Mouse (Mus musculus) midbrain, embryonic 12.5 days (tissue): ENCODE results near the gene Saa2. TPM values are rescaled to one million over a fixed set of nuclear protein-coding genes. Genes with fewer than 3 reads are reported as not detected.

ENCODE experiments used
- ATAC-seq: fragments of 200-750 bp; cut with Nextera tagmentation; 2 replicates; pipeline ENCODE4 v1.8.0; 2017; ENCODE audit warnings: low read depth, moderate TSS enrichment, moderate library complexity; ENCODE audit not compliant: low FRiP score
- H3K27ac ChIP-seq: fragments of 300-500 bp; sonication (generic); replicated peaks from 2 replicates; pipeline ENCODE4 v1.5.1; 2016; ENCODE audit warnings: mild to moderate bottlenecking
- H3K27me3 ChIP-seq: fragments of 300-500 bp; sonication (generic); 2 replicates; pipeline ENCODE4 v1.6.1; 2016; ENCODE audit warnings: mild to moderate bottlenecking
- H3K36me3 ChIP-seq: fragments of 300-500 bp; sonication (generic); 2 replicates; pipeline ENCODE4 v1.6.1; 2016
- H3K4me1 ChIP-seq: fragments of 300-500 bp; sonication (generic); 2 replicates; pipeline ENCODE4 v1.6.1; 2016
- H3K4me2 ChIP-seq: fragments of 300-500 bp; sonication (generic); replicated peaks from 2 replicates; pipeline ENCODE4 v1.6.1; 2016; ENCODE audit warnings: mild to moderate bottlenecking, moderate library complexity
- H3K4me3 ChIP-seq: fragments of 300-500 bp; sonication (generic); 2 replicates; pipeline ENCODE4 v1.5.1; 2016; ENCODE audit warnings: mild to moderate bottlenecking
- H3K9ac ChIP-seq: fragments of 300-500 bp; sonication (generic); replicated peaks from 2 replicates; pipeline ENCODE4 v1.6.1; 2016; ENCODE audit warnings: mild to moderate bottlenecking, moderate library complexity
- H3K9me3 ChIP-seq: fragments of 300-500 bp; sonication (generic); 2 replicates; pipeline ENCODE4 v1.6.1; 2016; ENCODE audit warnings: mild to moderate bottlenecking
- WGBS: fragments of 180-500 bp; shearing (Covaris S2); methylation state at CpG from one replicate; pipeline ENCODE4 v1.1.7; 2016; 5-methylcytosine and 5-hydroxymethylcytosine counted together
- polyA plus RNA-seq: library from polyadenylated mRNA; unstranded; fragments of >200 nt; fragmentation: Nextera tagmentation; extraction: Ambion mirVana; gene quantifications from 2 replicates; pipeline ENCODE4 v1.2.1, GENCODE M21; 2016

Gene Saa2
- not detected in 2 replicates for polyA plus RNA-seq

DNA sequence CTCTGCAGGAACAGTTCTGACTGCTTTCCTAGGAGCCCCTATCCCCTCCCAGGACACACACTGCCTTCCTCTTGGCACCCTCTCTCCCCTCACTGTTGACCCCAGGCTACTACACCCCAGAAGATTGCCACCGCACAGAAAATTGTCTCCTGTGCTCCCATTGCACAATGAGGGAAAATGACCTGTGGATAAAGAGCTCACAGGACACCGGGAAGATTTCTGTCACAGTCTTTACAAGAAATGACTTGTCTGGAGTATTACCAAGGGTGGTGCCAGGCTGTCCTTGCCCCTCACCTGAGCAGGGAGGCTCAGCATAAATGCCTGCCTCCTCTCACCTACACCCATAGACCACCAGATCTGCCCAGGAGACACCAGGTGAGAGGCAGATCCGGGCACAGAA is at the start of gene Saa2:
Saa2 (plus strand) TSS at position 301 of the 400 bp plus-strand sequence.
- no peak within 1 kb of the TSS for H3K4me2 ChIP-seq
- H3K36me3 ChIP-seq = no peaks in the 10 kb centered on the region
- H3K4me1 ChIP-seq = peaks cover 4% of the 10 kb centered on the region; the same call in 1 of the 2 replicates
- no peak within 1 kb of the TSS for H3K27ac ChIP-seq
- no peak for ATAC-seq
- H3K27me3 ChIP-seq = no peaks in the 10 kb centered on the region
- no peaks in the 10 kb centered on the region for H3K9me3 ChIP-seq
- WGBS = 80% methylated on average over 3 of the region's 3 CpGs
- H3K4me3 ChIP-seq = no peak within 1 kb of the TSS
- no peak within 1 kb of the TSS for H3K9ac ChIP-seq

DNA sequence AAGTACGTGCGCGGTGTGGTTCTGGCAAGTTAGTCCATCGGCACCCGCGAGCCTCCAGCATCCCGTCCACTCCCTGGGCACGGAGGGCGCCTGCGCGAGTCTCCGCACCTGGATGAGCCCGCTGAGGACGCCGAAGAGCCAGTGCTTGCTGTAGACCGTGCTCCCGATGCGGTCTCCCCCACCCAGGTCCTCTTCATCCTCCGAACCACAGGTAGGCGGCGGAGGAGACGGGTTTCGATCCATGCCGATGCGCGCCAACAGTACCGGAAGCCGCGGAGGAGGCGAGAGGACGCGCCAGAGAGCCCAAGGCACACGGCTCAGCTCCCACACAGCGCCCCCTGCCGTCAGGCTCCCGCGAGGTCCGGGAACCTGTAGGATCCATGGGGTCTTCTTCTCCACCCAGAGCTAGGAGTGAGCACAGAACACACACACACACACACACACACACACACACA is 41.2 kb upstream of the Saa2 start, which contains the start of gene Saal1:
Saal1 (minus strand) TSS at position 291 of the 455 bp plus-strand sequence.
- H3K27me3 ChIP-seq = no peaks in the 10 kb centered on the region
- H3K4me2 ChIP-seq = peak within 1 kb of the TSS; percentile 51
- H3K36me3 ChIP-seq = peaks cover 28% of the 10 kb centered on the region
- peak within 1 kb of the TSS; percentile 76 for H3K27ac ChIP-seq
- peak; percentile 98 for ATAC-seq
- H3K4me3 ChIP-seq = peak within 1 kb of the TSS; percentile 91
- no peaks in the 10 kb centered on the region for H3K9me3 ChIP-seq
- H3K9ac ChIP-seq = peak within 1 kb of the TSS; percentile 90
- WGBS = under 1% methylated on average over 35 of the region's 38 CpGs
- peaks cover 9% of the 10 kb centered on the region; the same call in 1 of the 2 replicates for H3K4me1 ChIP-seq

DNA sequence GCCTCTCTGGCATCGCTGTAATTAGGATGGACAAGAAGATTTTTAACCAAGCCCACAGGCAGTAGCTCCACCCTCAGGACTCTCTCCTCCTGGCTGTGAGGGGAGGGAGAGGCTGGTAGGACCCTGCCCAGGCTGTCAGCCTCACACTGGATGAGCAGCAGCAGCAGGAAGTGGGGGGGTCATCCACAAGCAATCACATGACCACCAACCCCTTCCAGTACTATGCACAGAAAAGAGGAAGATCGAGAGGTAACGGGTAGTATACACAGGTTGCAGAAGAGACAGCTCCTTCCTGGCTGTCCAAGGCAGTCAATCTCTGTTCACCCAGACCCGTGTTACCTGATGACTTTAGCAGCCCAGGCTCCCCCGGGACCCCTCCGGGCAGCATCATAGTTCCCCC is 39.3 kb upstream of the Saa2 start:
- Histone ChIP-seq H3K4me2 (no peak overlapping the region), H3K9me3 (no peaks in the 10 kb centered on the region), H3K27ac (no peak overlapping the region), H3K27me3 (no peaks in the 10 kb centered on the region), H3K9ac (no peak overlapping the region), H3K4me1 (peaks cover 9% of the 10 kb centered on the region; the same call in 1 of the 2 replicates), H3K4me3 (no peak overlapping the region), H3K36me3 (peaks cover 11% of the 10 kb centered on the region)
- no peak for ATAC-seq
- 85% methylated on average over 6 of the region's 6 CpGs for WGBS

DNA sequence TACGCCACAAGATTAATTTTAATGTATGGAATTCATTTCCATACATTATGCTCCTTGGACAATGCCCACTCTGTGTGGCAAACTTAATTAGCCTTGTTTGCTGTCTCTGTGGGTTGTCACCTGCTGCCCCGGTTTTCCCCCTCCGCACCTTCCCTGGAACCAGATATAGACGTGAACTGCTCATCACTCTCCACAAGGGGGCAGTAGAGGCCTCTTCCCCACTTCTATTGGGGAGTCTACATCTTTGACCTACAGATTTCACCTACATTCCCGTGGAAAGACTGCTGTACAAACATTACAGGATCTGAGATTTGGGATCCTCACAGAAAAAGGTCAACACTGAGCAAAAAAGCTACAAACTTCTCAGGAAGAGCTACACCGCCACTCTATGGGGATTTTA is 37.1 kb upstream of the Saa2 start:
- no peaks in the 10 kb centered on the region for H3K36me3 ChIP-seq
- H3K9ac ChIP-seq = no peak overlapping the region
- ATAC-seq = no peak
- no peak overlapping the region for H3K27ac ChIP-seq
- 32% methylated on average over 6 of the region's 6 CpGs for WGBS
- H3K9me3 ChIP-seq = no peaks in the 10 kb centered on the region
- no peak overlapping the region for H3K4me2 ChIP-seq
- H3K4me1 ChIP-seq = peaks cover 3% of the 10 kb centered on the region; the same call in 1 of the 2 replicates
- 0 out of 2 replicates have a peak, but pooled peaks cover 3% of the 10 kb centered on the region for H3K27me3 ChIP-seq
- no peak overlapping the region for H3K4me3 ChIP-seq

DNA sequence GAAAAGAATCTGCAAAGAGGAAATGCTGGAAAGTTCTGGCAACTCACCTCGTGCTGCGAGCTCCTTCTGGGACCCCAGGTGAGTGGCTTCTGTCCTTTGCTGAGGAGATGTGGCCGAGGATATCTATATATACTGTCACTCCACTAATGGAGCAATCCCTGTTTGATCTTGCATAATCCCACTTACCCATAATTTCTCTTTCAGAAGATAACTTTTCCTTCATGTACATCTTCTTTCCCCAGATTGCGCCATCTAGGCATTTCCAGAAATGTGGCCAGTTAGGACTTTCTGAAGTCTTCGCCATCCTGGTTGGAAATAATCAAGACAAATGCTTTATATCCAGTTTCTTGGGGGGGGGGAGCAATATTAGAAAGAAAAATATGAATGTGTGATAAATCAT is 36.0 kb upstream of the Saa2 start, which contains the start of gene Saa3:
Saa3 (minus strand) TSS at position 101 of the 400 bp plus-strand sequence.
- no peak within 1 kb of the TSS for H3K4me3 ChIP-seq
- WGBS = 87% methylated on average over 5 of the region's 5 CpGs
- no peak for ATAC-seq

DNA sequence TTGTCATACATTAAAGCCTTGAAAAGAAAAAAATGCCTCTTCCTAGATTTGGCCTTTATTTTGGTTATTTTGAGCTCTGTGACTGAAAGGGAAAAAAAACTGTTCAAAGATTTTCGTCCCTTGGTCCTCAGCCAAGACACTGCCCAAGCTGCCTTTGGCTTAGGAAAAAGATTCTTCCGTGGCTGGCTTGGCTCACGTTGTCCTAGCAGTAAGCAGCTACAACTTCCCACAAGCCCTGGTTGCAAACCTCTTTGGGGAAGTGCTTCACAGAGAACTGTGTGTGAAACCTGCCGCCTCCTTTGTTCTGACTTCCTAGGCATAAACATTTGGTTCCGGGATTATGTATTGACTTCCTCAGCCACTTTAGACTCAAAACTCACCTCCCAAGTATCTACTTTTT is 34.7 kb upstream of the Saa2 start:
- Histone ChIP-seq H3K4me3 (no peak overlapping the region), H3K27me3 (0 out of 2 replicates have a peak, but pooled peaks cover 5% of the 10 kb centered on the region), H3K9me3 (no peaks in the 10 kb centered on the region), H3K4me1 (no peaks in the 10 kb centered on the region), H3K27ac (no peak overlapping the region), H3K9ac (no peak overlapping the region), H3K4me2 (no peak overlapping the region), H3K36me3 (no peaks in the 10 kb centered on the region)
- 63% methylated on average over 5 of the region's 5 CpGs for WGBS
- ATAC-seq = no peak

More for the DNA sequence above, 36.0 kb upstream of the Saa2 start, which contains the start of gene Saa3:
- Histone ChIP-seq H3K4me2 (no peak within 1 kb of the TSS), H3K9ac (no peak within 1 kb of the TSS), H3K27me3 (0 out of 2 replicates have a peak, but pooled peaks cover 5% of the 10 kb centered on the region), H3K36me3 (no peaks in the 10 kb centered on the region), H3K9me3 (no peaks in the 10 kb centered on the region), H3K4me1 (no peaks in the 10 kb centered on the region), H3K27ac (no peak within 1 kb of the TSS)

DNA sequence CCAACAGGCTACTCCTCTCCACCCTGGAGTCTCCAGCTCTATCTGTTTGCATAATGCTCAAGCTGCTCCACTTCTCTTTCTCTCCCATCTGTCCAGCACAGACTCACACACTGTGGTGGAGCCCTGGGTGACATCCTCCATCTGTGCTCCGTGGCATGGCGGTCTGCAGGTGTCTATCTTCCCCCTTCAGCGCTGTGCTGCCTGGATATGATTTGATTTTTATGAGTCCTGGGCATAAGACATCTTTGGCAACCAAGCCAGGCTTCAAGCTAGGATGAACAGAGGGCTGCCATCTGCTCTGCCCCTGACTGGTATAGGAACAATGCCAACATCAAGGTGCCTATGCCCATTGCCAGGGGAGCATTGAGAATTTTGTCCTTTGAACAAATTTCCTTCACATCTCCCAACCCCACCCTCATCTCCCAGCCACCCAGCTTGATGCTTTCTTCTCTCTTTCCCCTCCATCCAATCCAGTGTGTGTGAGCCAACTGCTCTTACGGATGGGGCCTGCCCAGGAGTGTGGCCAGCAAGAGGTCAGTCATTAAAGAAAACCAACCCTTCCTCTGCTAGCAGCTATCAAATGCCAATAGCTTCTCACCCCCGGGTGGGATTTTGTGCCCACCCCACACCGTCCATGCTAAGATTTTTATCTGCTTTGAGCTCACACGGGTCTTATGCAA is 32.9 kb upstream of the Saa2 start:
- Histone ChIP-seq H3K36me3 (no peaks in the 10 kb centered on the region), H3K9ac (no peak overlapping the region), H3K4me1 (no peaks in the 10 kb centered on the region), H3K4me3 (no peak overlapping the region), H3K9me3 (no peaks in the 10 kb centered on the region), H3K27me3 (peaks cover 9% of the 10 kb centered on the region; the same call in 1 of the 2 replicates), H3K27ac (no peak overlapping the region), H3K4me2 (no peak overlapping the region)
- WGBS = 77% methylated on average over 7 of the region's 7 CpGs
- no peak for ATAC-seq

DNA sequence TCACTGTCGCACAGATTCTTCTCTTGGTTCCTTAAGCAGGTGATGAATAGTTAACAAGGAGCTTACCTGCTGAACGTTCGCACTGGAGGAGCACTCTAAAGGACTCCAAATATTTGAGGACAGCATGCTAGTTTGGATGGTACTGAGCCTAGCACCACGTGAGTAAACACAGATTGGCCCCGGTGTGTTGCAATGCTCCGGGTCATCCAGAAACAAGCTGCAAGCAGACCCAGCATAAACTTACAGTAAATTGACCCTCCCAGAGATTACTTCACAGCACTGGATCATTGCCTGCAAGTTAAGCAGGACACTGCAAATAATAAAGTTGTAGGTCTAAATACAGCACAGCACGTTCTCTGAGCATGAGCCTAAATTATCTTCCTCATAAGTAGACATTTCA is 32.1 kb upstream of the Saa2 start:
- no peak overlapping the region for H3K27ac ChIP-seq
- no peak for ATAC-seq
- no peak overlapping the region for H3K4me3 ChIP-seq
- H3K36me3 ChIP-seq = no peaks in the 10 kb centered on the region
- peaks cover 9% of the 10 kb centered on the region; the same call in 1 of the 2 replicates for H3K27me3 ChIP-seq
- no peaks in the 10 kb centered on the region for H3K4me1 ChIP-seq
- H3K4me2 ChIP-seq = no peak overlapping the region
- H3K9me3 ChIP-seq = no peaks in the 10 kb centered on the region
- WGBS = 83% methylated on average over 7 of the region's 7 CpGs
- H3K9ac ChIP-seq = no peak overlapping the region

DNA sequence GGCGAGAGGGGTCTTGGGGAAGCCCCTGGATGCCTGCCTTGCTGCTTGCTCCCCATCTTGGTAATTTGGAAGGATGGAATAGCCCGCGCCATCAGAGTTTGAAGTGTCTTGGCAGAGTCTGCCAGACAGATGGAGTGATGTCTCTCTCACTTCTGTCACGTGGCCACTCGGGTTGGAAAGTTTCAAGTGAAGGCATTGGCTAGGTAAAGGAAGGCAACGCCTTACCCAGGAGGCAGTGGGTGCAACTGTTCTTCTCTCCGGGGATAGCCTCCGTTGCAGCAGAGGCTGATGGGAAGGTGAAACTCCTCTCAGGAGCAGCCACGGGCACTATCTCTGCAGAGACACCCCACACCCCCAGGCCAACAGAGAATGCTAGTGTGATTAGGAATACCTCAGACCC is 31.1 kb upstream of the Saa2 start:
- Histone ChIP-seq H3K27ac (no peak overlapping the region), H3K4me3 (no peak overlapping the region), H3K36me3 (no peaks in the 10 kb centered on the region), H3K27me3 (peaks cover 9% of the 10 kb centered on the region; the same call in 1 of the 2 replicates), H3K9me3 (no peaks in the 10 kb centered on the region), H3K9ac (no peak overlapping the region), H3K4me1 (no peaks in the 10 kb centered on the region), H3K4me2 (no peak overlapping the region)
- no peak for ATAC-seq
- WGBS = 74% methylated on average over 9 of the region's 9 CpGs

DNA sequence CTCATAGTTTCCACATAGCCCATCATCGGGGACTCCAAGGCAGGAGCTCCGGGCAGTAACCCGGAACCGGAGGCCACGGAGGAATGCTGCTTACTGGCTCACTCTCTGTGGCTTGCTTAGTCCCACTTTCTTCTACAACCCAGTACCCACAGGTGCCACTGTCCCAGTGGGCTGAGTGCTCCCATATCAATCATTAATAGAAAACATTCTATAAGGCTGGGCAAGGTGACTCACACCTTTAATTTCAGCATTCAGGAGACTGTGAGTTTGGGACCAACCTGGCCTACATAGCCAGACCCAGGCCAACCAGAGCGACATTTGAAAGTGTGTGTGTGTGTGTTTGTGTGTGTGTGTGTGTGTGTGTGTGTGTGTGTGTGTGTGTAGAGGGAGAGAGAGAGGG is 28.2 kb upstream of the Saa2 start:
- Histone ChIP-seq H3K9me3 (no peaks in the 10 kb centered on the region), H3K36me3 (no peaks in the 10 kb centered on the region), H3K4me3 (no peak overlapping the region), H3K9ac (no peak overlapping the region), H3K27me3 (peaks cover 9% of the 10 kb centered on the region; the same call in 1 of the 2 replicates), H3K4me1 (no peaks in the 10 kb centered on the region), H3K27ac (no peak overlapping the region), H3K4me2 (no peak overlapping the region)
- 96% methylated on average over 6 of the region's 6 CpGs for WGBS
- ATAC-seq = no peak

DNA sequence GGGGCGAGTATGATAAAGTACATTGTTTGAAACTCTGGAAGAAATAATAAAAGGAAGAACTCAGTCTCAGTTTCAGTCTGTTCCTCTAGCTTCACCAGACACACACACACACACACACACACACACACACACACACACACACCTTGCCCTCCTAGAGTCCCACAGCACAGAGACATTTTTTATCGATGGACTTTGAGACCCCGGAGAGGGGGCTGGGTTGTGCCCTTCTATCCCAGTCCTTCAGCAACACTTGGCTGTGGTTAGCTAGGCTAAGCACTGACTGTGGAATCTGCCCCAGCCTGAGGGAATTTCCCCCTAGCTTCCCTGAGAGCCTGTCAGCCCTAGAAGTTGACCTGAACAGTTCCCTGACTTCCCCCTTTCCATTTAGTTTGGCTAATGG is 27.7 kb upstream of the Saa2 start:
- H3K9me3 ChIP-seq = no peaks in the 10 kb centered on the region
- ATAC-seq = no peak
- H3K36me3 ChIP-seq = no peaks in the 10 kb centered on the region
- peaks cover 9% of the 10 kb centered on the region; the same call in 1 of the 2 replicates for H3K27me3 ChIP-seq
- 96% methylated on average over 3 of the region's 3 CpGs for WGBS
- H3K4me1 ChIP-seq = no peaks in the 10 kb centered on the region
- H3K9ac ChIP-seq = no peak overlapping the region
- no peak overlapping the region for H3K4me3 ChIP-seq
- no peak overlapping the region for H3K27ac ChIP-seq
- no peak overlapping the region for H3K4me2 ChIP-seq

DNA sequence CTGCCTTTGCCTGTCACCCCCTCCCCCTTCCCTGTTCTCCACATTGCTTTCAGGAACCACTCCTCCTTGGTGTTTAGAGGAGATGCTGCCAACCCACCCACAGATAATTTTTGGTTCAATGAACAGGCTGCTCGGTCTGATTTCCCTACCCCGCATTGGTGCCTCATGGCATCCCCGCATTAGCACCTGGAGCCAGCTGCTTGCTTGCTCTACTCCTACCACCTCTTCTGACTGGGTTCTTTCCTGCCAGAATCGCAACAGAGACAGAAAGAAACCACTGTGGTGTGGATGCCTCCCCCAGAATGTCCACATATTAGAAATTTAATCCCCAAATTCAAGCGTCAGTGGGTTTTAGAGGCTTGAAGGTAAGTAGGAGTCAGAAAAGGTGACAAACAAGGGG is 27.2 kb upstream of the Saa2 start:
- WGBS = 80% methylated on average over 5 of the region's 5 CpGs
- Histone ChIP-seq H3K27me3 (peaks cover 7% of the 10 kb centered on the region; the same call in 1 of the 2 replicates), H3K9me3 (no peaks in the 10 kb centered on the region), H3K4me2 (no peak overlapping the region), H3K4me3 (no peak overlapping the region), H3K27ac (no peak overlapping the region), H3K9ac (no peak overlapping the region), H3K4me1 (no peaks in the 10 kb centered on the region), H3K36me3 (no peaks in the 10 kb centered on the region)
- ATAC-seq = no peak
